Mouse (Mus musculus) cerebellum, adult 9-10 months (tissue): ENCODE data around the gene Sema4b.

ENCODE experiments used
- DNase-seq: peaks from one replicate; pipeline ENCODE4 v3.0.0; 2022

Gene Sema4b

GRCm38 (mm10) chr7:80186531-80187296, at the start of gene Sema4b:
Sema4b (plus strand) TSS chr7:80186841.
- DNase-seq = peak; percentile 86

DNA sequence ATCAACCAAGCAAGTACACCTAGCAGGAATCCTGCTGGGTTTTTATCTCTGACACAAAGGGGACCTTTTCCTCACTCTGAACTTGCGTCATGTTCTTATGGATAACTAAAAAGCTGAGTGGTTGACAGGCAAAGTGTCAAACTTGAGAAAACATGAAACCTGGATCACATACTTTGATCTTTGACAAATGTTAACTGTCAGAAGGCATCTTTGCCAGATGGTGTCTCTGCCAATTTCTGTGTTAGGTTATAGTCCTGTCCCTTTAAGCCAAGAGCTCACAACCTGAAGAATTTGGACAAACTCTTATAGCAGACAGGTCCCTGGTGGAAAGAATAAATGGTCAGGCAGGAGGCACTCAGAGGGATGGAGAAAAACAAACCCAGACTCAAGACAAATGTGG, 48.3 kb upstream of the Sema4b start:
- DNase-seq = no peak

DNA sequence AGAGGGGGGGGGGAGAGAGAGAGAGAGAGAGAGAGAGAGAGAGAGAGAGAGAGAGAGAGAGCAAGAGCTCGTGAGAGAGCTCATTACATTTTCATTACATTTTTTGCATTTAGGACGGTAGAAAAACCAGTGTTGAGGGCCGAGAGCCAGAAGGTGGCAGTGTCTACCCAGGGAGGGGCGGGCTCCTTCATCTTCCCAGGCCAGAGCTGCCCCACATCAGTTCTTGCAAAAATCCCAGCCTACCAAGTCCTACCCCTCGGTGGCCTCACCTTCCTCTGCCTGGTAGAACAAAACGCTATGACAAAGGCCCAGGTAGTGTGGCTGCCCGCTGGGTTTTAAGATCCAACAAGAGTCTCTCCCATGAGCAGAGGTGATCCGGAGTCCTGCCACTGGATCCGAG, 45.8 kb upstream of the Sema4b start:
- DNase-seq = peak; percentile 70

GRCm38 (mm10) chr7:80143331-80144273, 43.0 kb upstream of the Sema4b start:
- DNase-seq = peak; percentile 25

DNA sequence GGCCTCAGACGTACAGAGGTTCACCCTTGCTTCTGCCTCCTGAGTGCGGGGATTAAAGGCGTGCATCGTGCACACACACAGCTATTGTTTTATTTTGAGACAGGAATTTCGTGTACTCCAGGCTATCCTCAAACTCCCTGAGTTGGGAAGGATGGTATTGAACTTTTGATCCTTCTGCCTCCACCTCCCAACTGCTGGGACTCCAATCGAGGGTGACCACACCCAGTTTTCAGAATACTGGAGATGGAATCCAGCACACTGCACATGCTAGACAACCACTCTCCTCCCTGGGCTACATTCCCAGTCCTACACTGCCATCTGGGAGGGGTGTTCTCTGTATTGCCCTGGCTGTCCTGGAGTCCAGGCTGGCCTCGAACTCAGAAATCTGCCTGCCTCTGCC, 41.9 kb upstream of the Sema4b start:
- no peak for DNase-seq

GRCm38 (mm10) chr7:80146077-80146476, 40.6 kb upstream of the Sema4b start:
- no peak for DNase-seq

- peak; percentile 15 for DNase-seq
These were observed 37.3 kb upstream of the Sema4b start for GRCm38 (mm10) chr7:80149356-80149755.

GRCm38 (mm10) chr7:80152152-80152551, 34.5 kb upstream of the Sema4b start:
- no peak for DNase-seq

GRCm38 (mm10) chr7:80152756-80153155, 33.9 kb upstream of the Sema4b start:
- no peak for DNase-seq

GRCm38 (mm10) chr7:80154689-80155088, 32.0 kb upstream of the Sema4b start:
- no peak for DNase-seq

- DNase-seq = peak; percentile 34
These were observed 29.9 kb upstream of the Sema4b start for GRCm38 (mm10) chr7:80156711-80157227.

GRCm38 (mm10) chr7:80158496-80159268, 28.0 kb upstream of the Sema4b start:
- no peak for DNase-seq

DNA sequence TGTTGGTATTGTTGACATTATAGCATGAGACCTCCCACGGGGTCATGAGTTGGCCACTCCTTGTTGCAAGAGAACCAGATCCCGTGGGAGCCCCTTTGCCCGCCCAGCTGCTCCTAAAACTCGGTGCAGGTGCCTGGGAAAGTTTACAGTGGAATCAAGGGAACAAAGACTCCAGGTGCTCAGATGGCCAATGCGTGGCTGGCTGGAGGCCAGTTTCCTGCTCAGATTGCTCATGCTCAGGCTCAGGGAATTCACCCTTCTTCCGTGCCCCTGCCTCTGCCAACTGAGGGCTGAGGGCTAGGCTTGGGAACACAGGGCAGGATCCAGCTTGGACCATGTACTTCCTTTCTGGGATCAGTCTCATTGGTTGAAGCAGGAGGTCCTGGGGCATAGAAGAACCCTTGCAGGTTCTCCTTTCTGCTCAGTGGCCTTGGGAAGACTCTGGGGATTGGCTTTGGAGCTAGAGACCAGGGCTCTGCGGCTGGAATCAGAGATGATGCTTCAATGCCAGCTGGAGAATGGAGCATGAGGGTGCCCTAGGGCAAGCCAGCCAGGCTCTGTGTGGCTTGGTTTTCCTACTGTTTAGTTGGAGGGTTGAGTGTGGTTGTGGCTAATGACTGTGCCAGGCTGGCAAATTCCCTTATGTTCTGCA, 26.2 kb upstream of the Sema4b start:
- DNase-seq = no peak

DNA sequence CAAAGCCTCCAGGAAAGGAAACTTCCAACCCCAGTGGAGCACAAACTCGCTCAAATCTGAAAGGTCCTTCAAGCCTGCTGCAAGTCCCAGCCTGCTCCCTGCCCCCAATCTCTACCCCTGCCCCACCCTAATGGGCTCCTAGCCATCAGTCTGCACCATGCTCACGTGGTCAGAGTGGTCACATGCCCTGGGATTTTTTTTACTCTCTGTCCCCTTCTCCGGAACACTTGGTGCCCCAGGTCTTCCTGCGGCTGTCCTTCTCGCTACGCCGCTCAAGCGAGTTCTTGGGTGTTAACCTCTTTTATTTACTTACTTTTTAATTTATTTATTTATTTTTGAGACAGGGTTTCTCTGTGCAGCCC, 25.7 kb upstream of the Sema4b start:
- DNase-seq = no peak

DNA sequence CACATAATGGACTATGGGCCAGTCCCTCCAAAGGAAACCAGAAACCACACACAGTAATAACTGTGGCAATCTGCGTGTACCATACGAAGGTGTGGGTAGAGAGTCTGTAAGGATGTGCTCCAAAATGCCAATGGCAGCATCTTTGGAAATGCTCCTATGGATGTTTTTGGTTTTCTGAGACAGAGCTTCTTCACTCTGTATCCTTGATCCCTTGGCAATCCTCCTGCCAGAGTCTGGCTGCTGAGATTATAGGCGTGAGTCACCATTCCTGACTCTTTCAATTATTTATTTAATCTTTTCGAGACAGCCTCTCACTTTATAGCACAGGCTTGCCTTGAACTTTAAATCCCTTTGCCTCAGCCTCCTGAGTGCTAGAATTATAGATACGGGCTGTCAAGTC, 21.2 kb upstream of the Sema4b start:
- no peak for DNase-seq

GRCm38 (mm10) chr7:80166740-80167139, 19.9 kb upstream of the Sema4b start:
- DNase-seq = no peak

DNA sequence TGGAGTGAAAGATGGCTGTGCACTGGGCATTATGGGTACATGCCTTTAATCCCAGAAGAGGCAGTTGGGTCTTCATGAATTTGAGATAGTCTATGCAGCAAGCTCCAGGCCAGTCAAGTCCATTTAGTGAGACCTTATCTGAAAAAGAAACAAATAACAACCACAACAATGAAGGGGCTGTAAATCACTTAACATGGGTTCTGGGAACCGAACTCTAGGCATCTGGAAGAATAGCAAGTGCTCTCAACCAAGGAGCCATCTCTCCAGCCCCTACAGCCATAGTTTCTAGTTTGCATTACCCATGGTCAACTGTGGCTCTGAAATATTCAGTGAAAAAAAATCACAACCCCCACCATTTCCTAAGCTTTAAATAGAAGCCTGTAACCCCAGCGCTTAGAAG, 16.8 kb upstream of the Sema4b start:
- no peak for DNase-seq

GRCm38 (mm10) chr7:80171345-80171744, 15.3 kb upstream of the Sema4b start:
- no peak for DNase-seq

GRCm38 (mm10) chr7:80172069-80172956, 14.3 kb upstream of the Sema4b start:
- no peak for DNase-seq

DNA sequence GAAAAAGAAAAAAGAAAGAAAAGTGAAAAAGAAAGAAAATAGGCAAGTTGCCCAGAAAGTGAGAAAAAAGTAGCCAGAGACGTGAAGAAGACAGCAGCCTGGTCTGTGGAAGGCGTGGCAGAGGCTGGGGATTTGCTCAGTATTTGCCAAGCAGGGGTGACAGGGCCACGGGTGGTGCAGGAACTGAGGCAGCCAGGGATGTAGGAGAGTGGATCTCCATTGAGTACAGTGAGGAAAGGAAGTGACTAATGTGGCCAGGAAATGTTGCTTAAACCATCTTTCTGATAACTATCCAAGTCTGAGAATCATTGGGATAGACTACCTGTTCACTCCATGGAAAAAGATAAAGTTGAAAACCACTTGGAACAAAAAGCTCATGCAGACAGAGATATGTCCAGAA, 10.5 kb upstream of the Sema4b start:
- DNase-seq = no peak

DNA sequence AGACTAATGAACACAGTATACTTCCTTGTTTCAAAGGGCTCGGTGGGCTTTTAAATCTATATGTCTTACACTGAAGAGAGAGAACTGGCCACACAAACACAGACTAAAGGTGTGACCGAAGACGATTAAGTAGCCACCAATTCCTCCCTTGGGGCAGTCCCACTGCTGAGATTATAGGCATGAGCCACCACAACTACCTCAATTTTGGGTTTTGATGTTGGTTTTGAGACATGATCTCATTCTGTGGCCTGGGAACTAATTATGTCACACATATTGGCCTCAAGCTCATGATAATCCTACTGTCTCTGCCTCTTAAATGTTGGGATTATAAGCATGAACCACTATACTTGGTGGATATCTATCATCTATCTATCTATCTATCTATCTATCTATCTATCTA, 9.2 kb upstream of the Sema4b start:
- no peak for DNase-seq
